Mouse (Mus musculus) C2C12 (cell line): ENCODE data around the gene 1520401A03Rik.

Experiments used
- CEBPB ChIP-seq: IDR thresholded peaks from one replicate; pipeline ENCODE4 v1.6.1; 2011; ENCODE audit warnings: low read depth, mild to moderate bottlenecking, control low read depth, moderate library complexity
- CTCF ChIP-seq: IDR thresholded peaks from one replicate; pipeline ENCODE4 v1.5.1; 2011; ENCODE audit not compliant: control insufficient read depth, insufficient read depth, insufficient read length
- MAX ChIP-seq: IDR thresholded peaks from one replicate; pipeline ENCODE4 v1.6.1; 2011; ENCODE audit warnings: mild to moderate bottlenecking, control low read depth
- MYOD1 ChIP-seq: IDR thresholded peaks from one replicate; pipeline ENCODE4 v1.6.1; 2011; ENCODE audit warnings: low read depth; ENCODE audit not compliant: control insufficient read depth, insufficient read length
- MYOG ChIP-seq: IDR thresholded peaks from one replicate; pipeline ENCODE4 v1.6.1; 2011; ENCODE audit not compliant: control insufficient read depth, insufficient read length; ENCODE audit errors: extremely low read depth
- USF1 ChIP-seq: IDR thresholded peaks from one replicate; pipeline ENCODE4 v1.6.1; 2011; ENCODE audit warnings: low read depth, mild to moderate bottlenecking, control low read depth, moderate library complexity

GRCm38 (mm10) chr17:23681086-23681485 is 41.5 kb downstream of the 1520401A03Rik start:
- TF ChIP-seq USF1 (no peak), CTCF (no peak), MAX (peak; percentile 67), MYOD1 (no peak), MYOG (no peak), CEBPB (no peak)
